In genomic region chr1:84777455-84777854, GRCm38 (mm10) we compare ENCODE assay signal across 16 mouse cellular contexts.
"Had no signal": no experiment of that assay in that cellular context is flagged by ENCODE, and none has a peak within 500 bp of the region (broad histone marks: within the 10 kb centered on the region; RNA-seq: fewer than 3 reads in every experiment).

No protein-coding gene starts in this region.

- DNase-seq: retina, postnatal 1 day; right cerebral cortex, adult 18-20 months; right cerebral cortex, postnatal 14 days; right cerebral cortex, postnatal 25 days; right cerebral cortex, postnatal 4 days; spleen, adult 18-20 months; thymus, adult 18-20 months; thymus, adult 2 months; thymus, postnatal 14 days; thymus, postnatal 25 days; thymus, postnatal 36 days; thymus, postnatal 4 days had no signal

- H3K27ac ChIP-seq: neural tube, embryonic 13.5 days; neural tube, embryonic 15.5 days; stomach, embryonic 15.5 days; stomach, postnatal 0 days had no signal

- H3K4me3 ChIP-seq: neural tube, embryonic 13.5 days; neural tube, embryonic 15.5 days; stomach, embryonic 15.5 days had no signal
